Mouse (Mus musculus): ENCODE results near the gene Pglyrp2. TPM values are rescaled to one million over a fixed set of nuclear protein-coding genes. Genes with fewer than 3 reads are reported as not detected.

Gene Pglyrp2
- 98.3 TPM for polyA plus RNA-seq (2017; shearing (Covaris generic))

GRCm38 (mm10) chr17:32424034-32424433 lies at the start of gene Pglyrp2:
TSS of gene Pglyrp2 (minus strand) at chr17:32424167.

GRCm38 (mm10) chr17:32452482-32452881 lies 28.5 kb upstream of the Pglyrp2 start, which contains the start of gene Cyp4f39:
TSS of gene Cyp4f39 (plus strand) at chr17:32452723.

GRCm38 (mm10) chr17:32403417-32403816 lies 20.6 kb downstream of the Pglyrp2 start, which contains the start of gene Rasal3:
TSS of gene Rasal3 (minus strand) at chr17:32403583.

GRCm38 (mm10) chr17:32389101-32389659 lies 34.8 kb downstream of the Pglyrp2 start, which contains the start of gene Wiz:
TSS of gene Wiz (minus strand) at chr17:32389439.

Other genes with a start within 250 kb of the Pglyrp2 start
- gene Ephx3, start 234.6 kb downstream of the Pglyrp2 start, polyA plus RNA-seq (2017; shearing (Covaris generic)), result not detected
- 55.5 TPM for gene Brd4, start 139.4 kb downstream of the Pglyrp2 start, polyA plus RNA-seq (2017; shearing (Covaris generic))
- gene Akap8, start 102.9 kb downstream of the Pglyrp2 start, polyA plus RNA-seq (2017; shearing (Covaris generic)), result 258 TPM
- gene Akap8l, start 73.6 kb downstream of the Pglyrp2 start, polyA plus RNA-seq (2017; shearing (Covaris generic)), result 327 TPM
- gene Wiz, start 34.7 kb downstream of the Pglyrp2 start, polyA plus RNA-seq (2017; shearing (Covaris generic)), result 23.5 TPM
- gene Rasal3, start 20.6 kb downstream of the Pglyrp2 start, polyA plus RNA-seq (2017; shearing (Covaris generic)), result 166 TPM
- gene Cyp4f39, start 28.6 kb upstream of the Pglyrp2 start, polyA plus RNA-seq (2017; shearing (Covaris generic)), result 1.5 TPM
- gene Cyp4f17, start 81.9 kb upstream of the Pglyrp2 start, polyA plus RNA-seq (2017; shearing (Covaris generic)), result 4.9 TPM
- 19.0 TPM for gene Cyp4f16, start 112.4 kb upstream of the Pglyrp2 start, polyA plus RNA-seq (2017; shearing (Covaris generic))
- not detected for gene Cyp4f37, start 197.1 kb upstream of the Pglyrp2 start, polyA plus RNA-seq (2017; shearing (Covaris generic))
- gene Cyp4f40, start 234.7 kb upstream of the Pglyrp2 start, polyA plus RNA-seq (2017; shearing (Covaris generic)), result not detected